Mouse (Mus musculus) myocyte (in vitro differentiated cells): ENCODE measurements around the gene Ipo4. TPM values are rescaled to one million over a fixed set of nuclear protein-coding genes. Genes with fewer than 3 reads are reported as not detected.

ENCODE experiments used
- H3K27me3 ChIP-seq: one replicate; pipeline ENCODE4 v1.6.1; 2011; ENCODE audit not compliant: control insufficient read depth, insufficient read depth, insufficient read length
- H3K36me3 ChIP-seq: one replicate; pipeline ENCODE4 v1.6.1; 2011; ENCODE audit not compliant: control insufficient read depth, insufficient read depth
- H3K4me2 ChIP-seq: one replicate; pipeline ENCODE4 v1.6.1; 2011; ENCODE audit warnings: low read depth, control low read depth
- H3K4me3 ChIP-seq: one replicate; pipeline ENCODE4 v1.5.1; 2011; ENCODE audit warnings: mild to moderate bottlenecking, control low read depth, moderate library complexity
- H3K79me2 ChIP-seq: one replicate; pipeline ENCODE4 v1.6.1; 2011; ENCODE audit not compliant: control insufficient read depth, insufficient read depth
- H3ac ChIP-seq: one replicate; pipeline ENCODE4 v1.6.1; 2011; ENCODE audit not compliant: control insufficient read depth, insufficient read length
- CEBPB ChIP-seq: IDR thresholded peaks from 2 replicates; pipeline ENCODE4 v1.6.1; 2011; ENCODE audit warnings: mild to moderate bottlenecking, moderate library complexity; ENCODE audit not compliant: poor library complexity, insufficient read depth, severe bottlenecking
- E2F4 ChIP-seq: IDR thresholded peaks from one replicate; pipeline ENCODE4 v1.6.1; 2011; ENCODE audit warnings: mild to moderate bottlenecking, control low read depth, moderate library complexity; ENCODE audit not compliant: insufficient read depth
- MAX ChIP-seq: IDR thresholded peaks from one replicate; pipeline ENCODE4 v1.6.1; 2011; ENCODE audit warnings: low read depth, mild to moderate bottlenecking, control low read depth
- MYOD1 ChIP-seq, 3 experiments: IDR thresholded peaks; one replicate each; pipeline ENCODE4 v1.6.1; 2011; ENCODE audit warnings: control low read depth in 2 of 3, low read depth in 2 of 3, mild to moderate bottlenecking in 2 of 3, moderate library complexity in 1 of 3; ENCODE audit not compliant: insufficient read length in 2 of 3, control insufficient read depth in 1 of 3
- MYOG ChIP-seq, 3 experiments: IDR thresholded peaks; one replicate each; pipeline ENCODE4 v1.6.1; 2011; ENCODE audit warnings: control low read depth in 2 of 3, low read depth in 2 of 3, mild to moderate bottlenecking in 2 of 3; ENCODE audit not compliant: insufficient read length in 2 of 3, control insufficient read depth in 1 of 3, insufficient read depth in 1 of 3
- POLR2A ChIP-seq: IDR thresholded peaks from one replicate; pipeline ENCODE4 v1.6.1; 2011; ENCODE audit warnings: low read depth, mild to moderate bottlenecking, control low read depth, moderate library complexity; ENCODE audit not compliant: insufficient read length
- POLR2AphosphoS2 ChIP-seq: IDR thresholded peaks from one replicate; pipeline ENCODE4 v1.6.1; 2011; ENCODE audit warnings: low read depth, control low read depth; ENCODE audit not compliant: insufficient read length
- REST ChIP-seq: IDR thresholded peaks from one replicate; pipeline ENCODE4 v1.6.1; 2011; ENCODE audit warnings: mild to moderate bottlenecking, control low read depth, moderate library complexity; ENCODE audit not compliant: insufficient read depth, insufficient read length
- SRF ChIP-seq: IDR thresholded peaks from one replicate; pipeline ENCODE4 v1.6.1; 2011; ENCODE audit warnings: low read depth; ENCODE audit not compliant: control insufficient read depth, insufficient read length
- TCF12 ChIP-seq: IDR thresholded peaks from one replicate; pipeline ENCODE4 v1.6.1; 2011; ENCODE audit warnings: mild to moderate bottlenecking, control low read depth; ENCODE audit not compliant: poor library complexity, insufficient read depth, severe bottlenecking
- TCF3 ChIP-seq: IDR thresholded peaks from one replicate; pipeline ENCODE4 v1.6.1; 2011; ENCODE audit warnings: low read depth, control low read depth; ENCODE audit not compliant: insufficient read length
- USF1 ChIP-seq: IDR thresholded peaks from one replicate; pipeline ENCODE4 v1.6.1; 2011; ENCODE audit warnings: low read depth, mild to moderate bottlenecking, control low read depth, moderate library complexity
- polyA plus RNA-seq: library from polyadenylated mRNA; unstranded; fragments of >200 nt; fragmentation: generic; extraction: Trizol; gene quantifications from one replicate; pipeline ENCODE4 v1.2.1, GENCODE M21; 2012; ENCODE audit warnings: missing spikeins

The Ipo4 gene
- polyA plus RNA-seq, 1 experiment: 109 TPM

GRCm38 (mm10) chr14:55672741-55673060 lies 36.9 kb upstream of the Ipo4 start:
- TF ChIP-seq MYOG (IDR thresholded peaks at IDR 0.05; ENCODE audit: control insufficient read depth in 1 of 3, insufficient read depth in 1 of 3, insufficient read length in 2 of 3, low read depth in 2 of 3) (no peak), POLR2AphosphoS2 (no peak), CEBPB (no peak), USF1 (no peak), REST (no peak), SRF (no peak), MAX (no peak), E2F4 (no peak), TCF12 (no peak), POLR2A (no peak), TCF3 (no peak), MYOD1 (IDR thresholded peaks at IDR 0.05; ENCODE audit: control insufficient read depth in 1 of 3, insufficient read length in 2 of 3, low read depth in 2 of 3) (no peak)
- no peaks in the 10 kb centered on the region for H3K27me3 ChIP-seq

GRCm38 (mm10) chr14:55671833-55672740 lies 36.3 kb upstream of the Ipo4 start, which contains the start of the genes Gmpr2 and Nedd8:
Gene Gmpr2 (plus strand): TSS chr14:55671941.
Gene Nedd8 (minus strand): TSS chr14:55672124.
- Histone ChIP-seq H3K4me2 (peak within 1 kb of the TSS; percentile 90), H3K4me3 (peak within 1 kb of the TSS; percentile 82), H3ac (peak within 1 kb of the TSS; percentile 87), H3K79me2 (peaks cover 54% of the 10 kb centered on the region), H3K36me3 (peaks cover 12% of the 10 kb centered on the region), H3K27me3 (no peaks in the 10 kb centered on the region)
- TF ChIP-seq MYOD1 (IDR thresholded peaks at IDR 0.05; ENCODE audit: control insufficient read depth in 1 of 3, insufficient read length in 2 of 3, low read depth in 2 of 3) (no peak), POLR2A (peak; percentile 72), TCF3 (no peak), MAX (peak; percentile 9), SRF (peak; percentile 42), USF1 (no peak), MYOG (IDR thresholded peaks at IDR 0.05; ENCODE audit: control insufficient read depth in 1 of 3, insufficient read depth in 1 of 3, insufficient read length in 2 of 3, low read depth in 2 of 3) (no peak), E2F4 (no peak), REST (no peak), CEBPB (no peak), POLR2AphosphoS2 (peak; percentile 65), TCF12 (no peak)

More at GRCm38 (mm10) chr14:55672741-55673060, 36.9 kb upstream of the Ipo4 start:
- Histone ChIP-seq H3K4me3 (peak overlapping the region; percentile 82), H3K36me3 (peaks cover 18% of the 10 kb centered on the region), H3ac (peak overlapping the region; percentile 87), H3K79me2 (peaks cover 51% of the 10 kb centered on the region), H3K4me2 (peak overlapping the region; percentile 90)

- H3K36me3 ChIP-seq: peaks cover 10% of the 10 kb centered on the region
- H3K4me3 ChIP-seq: peak overlapping the region; percentile 82
- H3ac ChIP-seq: peak overlapping the region; percentile 87
- no peaks in the 10 kb centered on the region for H3K27me3 ChIP-seq
- peak overlapping the region; percentile 80 for H3K4me2 ChIP-seq
- peaks cover 60% of the 10 kb centered on the region for H3K79me2 ChIP-seq
- no peak for TF ChIP-seq POLR2AphosphoS2
- no peak for TF ChIP-seq SRF
These were observed 35.7 kb upstream of the Ipo4 start for GRCm38 (mm10) chr14:55671486-55671832.

- H3K4me2 ChIP-seq: peak overlapping the region; percentile 64
- no peak for TF ChIP-seq SRF
- no peak for TF ChIP-seq MYOD1 (IDR thresholded peaks at IDR 0.05; ENCODE audit: control insufficient read depth in 1 of 3, insufficient read length in 2 of 3, low read depth in 2 of 3)
- no peak for TF ChIP-seq USF1
- no peak for TF ChIP-seq MAX
- no peak for TF ChIP-seq MYOG (IDR thresholded peaks at IDR 0.05; ENCODE audit: control insufficient read depth in 1 of 3, insufficient read depth in 1 of 3, insufficient read length in 2 of 3, low read depth in 2 of 3)
- no peak for TF ChIP-seq TCF3
- no peak for TF ChIP-seq POLR2A
- TF ChIP-seq REST: no peak
- peaks cover 13% of the 10 kb centered on the region for H3K36me3 ChIP-seq
- H3ac ChIP-seq: no peak overlapping the region
- H3K27me3 ChIP-seq: no peaks in the 10 kb centered on the region
- H3K4me3 ChIP-seq: peak overlapping the region; percentile 66
- H3K79me2 ChIP-seq: no peaks in the 10 kb centered on the region
These were observed 24.9 kb upstream of the Ipo4 start for GRCm38 (mm10) chr14:55660636-55661035.
